Mouse (Mus musculus) embryonic facial prominence, embryonic 15.5 days (tissue): ENCODE measurements around the gene Gpalpp1. TPM values are rescaled to one million over a fixed set of nuclear protein-coding genes. Genes with fewer than 3 reads are reported as not detected.

Experiments
- ATAC-seq: fragments of 200-750 bp; cut with Nextera tagmentation; 2 replicates; pipeline ENCODE4 v1.8.0; 2017; ENCODE audit warnings: low read depth, moderate TSS enrichment; ENCODE audit not compliant: insufficient number of reproducible peaks, low FRiP score, low TSS enrichment
- H3K27ac ChIP-seq: fragments of 300-500 bp; sonication (generic); replicated peaks from 2 replicates; pipeline ENCODE4 v1.5.1; 2015; ENCODE audit warnings: mild to moderate bottlenecking, inconsistent platforms
- H3K27me3 ChIP-seq: fragments of 300-500 bp; sonication (generic); 2 replicates; pipeline ENCODE4 v1.6.1; 2015; ENCODE audit warnings: inconsistent platforms
- H3K36me3 ChIP-seq: fragments of 300-500 bp; sonication (generic); 2 replicates; pipeline ENCODE4 v1.6.1; 2015; ENCODE audit warnings: mild to moderate bottlenecking, inconsistent platforms
- H3K4me1 ChIP-seq: fragments of 300-500 bp; sonication (generic); 2 replicates; pipeline ENCODE4 v1.6.1; 2015; ENCODE audit warnings: inconsistent platforms
- H3K4me2 ChIP-seq: fragments of 300-500 bp; sonication (generic); replicated peaks from 2 replicates; pipeline ENCODE4 v1.6.1; 2015; ENCODE audit warnings: mild to moderate bottlenecking, inconsistent platforms
- H3K4me3 ChIP-seq: fragments of 300-500 bp; sonication (generic); replicated peaks from 2 replicates; pipeline ENCODE4 v1.5.1; 2015; ENCODE audit warnings: mild to moderate bottlenecking, inconsistent platforms
- H3K9ac ChIP-seq: fragments of 300-500 bp; sonication (generic); 2 replicates; pipeline ENCODE4 v1.6.1; 2015; ENCODE audit warnings: inconsistent platforms
- H3K9me3 ChIP-seq: fragments of 300-500 bp; sonication (generic); replicated peaks from 2 replicates; pipeline ENCODE4 v1.6.1; 2016; ENCODE audit warnings: inconsistent platforms
- WGBS: fragments of 180-500 bp; shearing (Covaris S2); methylation state at CpG from one replicate; pipeline ENCODE4 v1.1.7; 2015; 5-methylcytosine and 5-hydroxymethylcytosine counted together
- polyA plus RNA-seq: library from polyadenylated mRNA; unstranded; fragments of >200 nt; fragmentation: Nextera tagmentation; extraction: Ambion mirVana; gene quantifications from 2 replicates; pipeline ENCODE4 v1.2.1, GENCODE M21; 2015

Gpalpp1 gene
- 11.9 and 12.7 TPM in 2 replicates for polyA plus RNA-seq

GRCm38 (mm10) chr14:76110396-76111221, at the start of gene Gpalpp1, which contains the start of gene Nufip1:
Gene Gpalpp1 (minus strand): TSS chr14:76110760.
Gene Nufip1 (plus strand): TSS chr14:76110891.
- no peaks in the 10 kb centered on the region for H3K9me3 ChIP-seq

GRCm38 (mm10) chr14:76158192-76158785, 47.7 kb upstream of the Gpalpp1 start:
- H3K27me3 ChIP-seq, result no peaks in the 10 kb centered on the region
- no peak overlapping the region for H3K9ac ChIP-seq
- no peaks in the 10 kb centered on the region for H3K36me3 ChIP-seq
- no peak overlapping the region for H3K4me2 ChIP-seq
- H3K9me3 ChIP-seq, result no peaks in the 10 kb centered on the region
- peaks cover 9% of the 10 kb centered on the region for H3K4me1 ChIP-seq
- H3K4me3 ChIP-seq, result no peak overlapping the region
- peak overlapping the region; percentile 28; the same call in 1 of the 2 replicates for H3K27ac ChIP-seq
- WGBS, result 29% methylated on average over 5 of the region's 5 CpGs
- no peak for ATAC-seq

More at GRCm38 (mm10) chr14:76110396-76111221, at the start of gene Gpalpp1, which contains the start of gene Nufip1:
- H3K27me3 ChIP-seq, result no peaks in the 10 kb centered on the region
- H3K36me3 ChIP-seq, result peaks cover 21% of the 10 kb centered on the region
- H3K27ac ChIP-seq, result peak within 1 kb of the TSS; percentile 87
- peak within 1 kb of the TSS; percentile 82 for H3K4me2 ChIP-seq
- under 1% methylated on average over 69 of the region's 69 CpGs for WGBS
- peaks cover 12% of the 10 kb centered on the region for H3K4me1 ChIP-seq
- ATAC-seq, result peak; percentile 97
- H3K9ac ChIP-seq, result peak within 1 kb of the TSS; percentile 81
- H3K4me3 ChIP-seq, result peak within 1 kb of the TSS; percentile 98

GRCm38 (mm10) chr14:76153828-76154227, 43.3 kb upstream of the Gpalpp1 start:
- H3K9ac ChIP-seq, result no peak overlapping the region
- H3K4me2 ChIP-seq, result peak overlapping the region; percentile 60
- WGBS, result 21% methylated on average over 6 of the region's 6 CpGs

GRCm38 (mm10) chr14:76153003-76153675, 42.6 kb upstream of the Gpalpp1 start:
- peak overlapping the region; percentile 99 for H3K27ac ChIP-seq

More at GRCm38 (mm10) chr14:76153828-76154227, 43.3 kb upstream of the Gpalpp1 start:
- no peak overlapping the region for H3K27ac ChIP-seq
- no peaks in the 10 kb centered on the region for H3K36me3 ChIP-seq
- H3K27me3 ChIP-seq, result no peaks in the 10 kb centered on the region
- ATAC-seq, result no peak
- no peak overlapping the region for H3K4me3 ChIP-seq
- H3K4me1 ChIP-seq, result peaks cover 39% of the 10 kb centered on the region
- no peaks in the 10 kb centered on the region for H3K9me3 ChIP-seq

GRCm38 (mm10) chr14:76152162-76153002, 41.8 kb upstream of the Gpalpp1 start:
- peaks cover 36% of the 10 kb centered on the region for H3K4me1 ChIP-seq
- under 1% methylated on average over 41 of the region's 41 CpGs for WGBS
- H3K9me3 ChIP-seq, result no peaks in the 10 kb centered on the region
- peak overlapping the region; percentile 71 for H3K4me3 ChIP-seq
- ATAC-seq, result peak; percentile 92
- no peaks in the 10 kb centered on the region for H3K36me3 ChIP-seq
- peak overlapping the region; percentile 70 for H3K9ac ChIP-seq
- no peaks in the 10 kb centered on the region for H3K27me3 ChIP-seq
- peak overlapping the region; percentile 60 for H3K4me2 ChIP-seq
- H3K27ac ChIP-seq, result peak overlapping the region; percentile 99

More at GRCm38 (mm10) chr14:76153003-76153675, 42.6 kb upstream of the Gpalpp1 start:
- 2% methylated on average over 24 of the region's 24 CpGs for WGBS
- peaks cover 36% of the 10 kb centered on the region for H3K4me1 ChIP-seq
- H3K36me3 ChIP-seq, result no peaks in the 10 kb centered on the region
- no peaks in the 10 kb centered on the region for H3K27me3 ChIP-seq
- no peaks in the 10 kb centered on the region for H3K9me3 ChIP-seq
- peak overlapping the region; percentile 19; the same call in 1 of the 2 replicates for H3K9ac ChIP-seq
- peak overlapping the region; percentile 60 for H3K4me2 ChIP-seq
- no peak; the same call in 1 of the 2 replicates for ATAC-seq
- peak overlapping the region; percentile 71 for H3K4me3 ChIP-seq

- Histone ChIP-seq H3K9me3 (no peaks in the 10 kb centered on the region), H3K36me3 (no peaks in the 10 kb centered on the region), H3K9ac (peak overlapping the region; percentile 70; the same call in 1 of the 2 replicates), H3K27me3 (no peaks in the 10 kb centered on the region), H3K4me2 (peak overlapping the region; percentile 60), H3K4me3 (peak overlapping the region; percentile 71), H3K4me1 (peaks cover 35% of the 10 kb centered on the region), H3K27ac (peak overlapping the region; percentile 99)
- 2% methylated on average over 10 of the region's 10 CpGs for WGBS
- no peak for ATAC-seq
Measured at GRCm38 (mm10) chr14:76151820-76152161, 41.2 kb upstream of the Gpalpp1 start.

- Histone ChIP-seq H3K27me3 (no peaks in the 10 kb centered on the region), H3K4me2 (no peak overlapping the region), H3K4me3 (no peak overlapping the region), H3K9ac (no peak overlapping the region), H3K36me3 (no peaks in the 10 kb centered on the region), H3K9me3 (no peaks in the 10 kb centered on the region), H3K27ac (no peak overlapping the region), H3K4me1 (peaks cover 35% of the 10 kb centered on the region)
- 69% methylated on average over 2 of the region's 2 CpGs for WGBS
- ATAC-seq, result no peak
Measured at GRCm38 (mm10) chr14:76151011-76151410, 40.5 kb upstream of the Gpalpp1 start.

GRCm38 (mm10) chr14:76150499-76150898, 39.9 kb upstream of the Gpalpp1 start:
- 80% methylated on average over 11 of the region's 11 CpGs for WGBS
- Histone ChIP-seq H3K36me3 (no peaks in the 10 kb centered on the region), H3K4me2 (peak overlapping the region; percentile 41; the same call in 1 of the 2 replicates), H3K4me3 (no peak overlapping the region), H3K9ac (no peak overlapping the region), H3K9me3 (no peaks in the 10 kb centered on the region), H3K27ac (0 out of 2 replicates have a peak overlapping the region, but pooled peaks have one; percentile 28), H3K27me3 (no peaks in the 10 kb centered on the region), H3K4me1 (peaks cover 35% of the 10 kb centered on the region)
- ATAC-seq, result no peak

- H3K9ac ChIP-seq, result no peak overlapping the region
- peak overlapping the region; percentile 23 for H3K4me3 ChIP-seq
- H3K9me3 ChIP-seq, result no peaks in the 10 kb centered on the region
- H3K36me3 ChIP-seq, result no peaks in the 10 kb centered on the region
- peak; percentile 52; the same call in 1 of the 2 replicates for ATAC-seq
- peak overlapping the region; percentile 44 for H3K27ac ChIP-seq
- WGBS, result 14% methylated on average over 13 of the region's 13 CpGs
- H3K4me1 ChIP-seq, result peaks cover 35% of the 10 kb centered on the region
- peak overlapping the region; percentile 41 for H3K4me2 ChIP-seq
- H3K27me3 ChIP-seq, result no peaks in the 10 kb centered on the region
Measured at GRCm38 (mm10) chr14:76149531-76150179, 39.1 kb upstream of the Gpalpp1 start.

- no peaks in the 10 kb centered on the region for H3K27me3 ChIP-seq
- H3K4me3 ChIP-seq, result no peak overlapping the region
- no peaks in the 10 kb centered on the region for H3K36me3 ChIP-seq
- no peak overlapping the region for H3K27ac ChIP-seq
- ATAC-seq, result no peak
- no peak overlapping the region for H3K9ac ChIP-seq
- WGBS, result 74% methylated on average over 10 of the region's 10 CpGs
- H3K9me3 ChIP-seq, result no peaks in the 10 kb centered on the region
- peaks cover 33% of the 10 kb centered on the region for H3K4me1 ChIP-seq
- no peak overlapping the region for H3K4me2 ChIP-seq
Measured at GRCm38 (mm10) chr14:76148294-76148693, 37.7 kb upstream of the Gpalpp1 start.
